Mouse (Mus musculus) liver, postnatal 0 days (tissue): ENCODE measurements around the gene Map4k4. TPM values are rescaled to one million over a fixed set of nuclear protein-coding genes. Genes with fewer than 3 reads are reported as not detected.
A peak's percentile ranks its signal among the peaks of the same experiment; 100 is the strongest.

Experiments used
- ATAC-seq: fragments of 200-750 bp; cut with Nextera tagmentation; 2 replicates; pipeline ENCODE4 v1.8.0; 2017; ENCODE audit warnings: mild to moderate bottlenecking, moderate library complexity
- DNase-seq: peaks from one replicate; pipeline ENCODE4 v3.0.0-alpha.2; 2016
- H3K27ac ChIP-seq: fragments of 300-500 bp; sonication (generic); 2 replicates; pipeline ENCODE4 v1.5.1; 2014; ENCODE audit warnings: antibody characterized with exemption, moderate library complexity, mild to moderate bottlenecking, low read depth
- H3K27me3 ChIP-seq: fragments of 300-500 bp; sonication (generic); 2 replicates; pipeline ENCODE4 v1.6.1; 2014; ENCODE audit warnings: low read length, control low read depth, mixed read lengths; ENCODE audit not compliant: insufficient read depth
- H3K36me3 ChIP-seq: fragments of 300-500 bp; sonication (generic); replicated peaks from 2 replicates; pipeline ENCODE4 v1.6.1; 2014; ENCODE audit warnings: mild to moderate bottlenecking, control low read depth, low read length, moderate library complexity, mixed read lengths; ENCODE audit not compliant: insufficient read depth
- H3K4me1 ChIP-seq: fragments of 300-500 bp; sonication (generic); 2 replicates; pipeline ENCODE4 v1.6.1; 2014; ENCODE audit warnings: antibody characterized with exemption, mild to moderate bottlenecking, control low read depth; ENCODE audit not compliant: insufficient read depth
- H3K4me2 ChIP-seq: fragments of 300-500 bp; sonication (generic); 2 replicates; pipeline ENCODE4 v1.6.1; 2014; ENCODE audit warnings: low read depth, mild to moderate bottlenecking, low read length, moderate library complexity, mixed read lengths
- H3K4me3 ChIP-seq: fragments of 300-500 bp; sonication (generic); 2 replicates; pipeline ENCODE4 v1.5.1; 2014; ENCODE audit warnings: low read depth, low read length
- H3K9ac ChIP-seq: fragments of 300-500 bp; sonication (generic); replicated peaks from 2 replicates; pipeline ENCODE4 v1.6.1; 2014; ENCODE audit warnings: mild to moderate bottlenecking, moderate library complexity
- H3K9me3 ChIP-seq: fragments of 300-500 bp; sonication (generic); 2 replicates; pipeline ENCODE4 v1.6.1; 2016; ENCODE audit warnings: mild to moderate bottlenecking, control low read depth, low read length, mixed read lengths
- CTCF ChIP-seq: sonication (generic); IDR thresholded peaks from 2 replicates; pipeline ENCODE4 v1.5.1; 2016; ENCODE audit warnings: antibody characterized with exemption, low read depth
- EP300 ChIP-seq: IDR thresholded peaks from 2 replicates; pipeline ENCODE4 v1.6.1; 2016; ENCODE audit warnings: antibody characterized with exemption, low read depth, mild to moderate bottlenecking
- WGBS: fragments of 180-500 bp; shearing (Covaris S2); extraction: QIAGEN DNeasy Blood & Tissue Kit; methylation state at CpG from one replicate; pipeline ENCODE4 v1.1.7; 2014; ENCODE audit not compliant: insufficient replicate concordance; 5-methylcytosine and 5-hydroxymethylcytosine counted together
- polyA plus RNA-seq: library from polyadenylated mRNA; unstranded; fragments of >200 nt; fragmentation: Nextera tagmentation; extraction: Ambion mirVana; gene quantifications from 2 replicates; pipeline ENCODE4 v1.2.1, GENCODE M21; 2015

Gene Map4k4
- polyA plus RNA-seq, 1 experiment from 2014 or later = 4.2 TPM

DNA sequence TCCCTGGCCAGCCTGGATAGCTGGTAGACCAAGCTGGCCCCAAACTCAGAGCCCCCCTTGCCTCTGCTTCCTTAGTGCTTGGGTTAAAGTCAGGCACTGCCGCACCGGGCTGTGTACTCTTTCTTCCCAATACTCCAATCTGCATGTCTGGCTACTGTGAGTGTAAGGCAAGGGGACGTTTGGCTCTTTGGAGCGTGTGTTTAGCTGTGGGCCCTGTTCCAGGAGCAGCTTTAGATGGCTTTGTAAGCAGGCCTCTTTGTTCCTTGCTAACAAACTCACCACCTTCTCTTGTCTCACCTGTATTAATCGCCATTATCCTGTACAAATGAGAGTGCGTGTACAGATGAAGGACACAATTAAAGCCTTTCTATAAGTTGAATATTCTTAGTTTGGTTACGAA, 71.7 kb downstream of the Map4k4 start:
- no peaks in the 10 kb centered on the region for H3K9me3 ChIP-seq
- H3K9ac ChIP-seq = no peak overlapping the region
- TF ChIP-seq EP300 (no peak), CTCF (no peak)
- no peak overlapping the region for H3K27ac ChIP-seq
- peaks cover 12% of the 10 kb centered on the region for H3K4me1 ChIP-seq
- no peaks in the 10 kb centered on the region for H3K27me3 ChIP-seq
- ATAC-seq = no peak
- 83% methylated on average over 7 of the region's 7 CpGs for WGBS
- H3K4me2 ChIP-seq = no peak overlapping the region
- DNase-seq = no peak
- H3K36me3 ChIP-seq = peaks cover 23% of the 10 kb centered on the region
- no peak overlapping the region for H3K4me3 ChIP-seq

DNA sequence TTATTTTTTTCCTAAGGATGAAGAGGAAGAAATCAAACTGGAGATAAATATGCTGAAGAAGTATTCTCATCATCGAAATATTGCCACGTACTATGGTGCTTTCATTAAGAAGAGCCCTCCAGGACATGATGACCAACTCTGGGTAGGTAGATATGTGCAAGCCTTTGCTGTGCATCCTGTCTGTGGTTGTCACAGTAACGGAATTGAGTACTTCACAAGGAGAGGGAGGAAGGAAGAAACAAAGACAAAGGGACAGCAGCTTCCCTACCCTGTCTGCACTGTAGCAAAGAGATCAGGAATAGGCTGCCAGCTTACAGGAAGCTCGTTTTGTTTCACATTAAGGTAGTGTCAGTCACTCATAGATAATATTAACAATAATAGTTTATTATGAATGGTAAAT, 73.2 kb downstream of the Map4k4 start:
- Histone ChIP-seq H3K4me3 (no peak overlapping the region), H3K36me3 (peaks cover 25% of the 10 kb centered on the region), H3K4me1 (peaks cover 12% of the 10 kb centered on the region), H3K9ac (no peak overlapping the region), H3K27ac (no peak overlapping the region), H3K9me3 (no peaks in the 10 kb centered on the region), H3K27me3 (no peaks in the 10 kb centered on the region), H3K4me2 (no peak overlapping the region)
- ATAC-seq (no peak), DNase-seq (no peak)
- TF ChIP-seq CTCF (no peak), EP300 (no peak)
- WGBS = 45% methylated on average over 4 of the region's 4 CpGs

DNA sequence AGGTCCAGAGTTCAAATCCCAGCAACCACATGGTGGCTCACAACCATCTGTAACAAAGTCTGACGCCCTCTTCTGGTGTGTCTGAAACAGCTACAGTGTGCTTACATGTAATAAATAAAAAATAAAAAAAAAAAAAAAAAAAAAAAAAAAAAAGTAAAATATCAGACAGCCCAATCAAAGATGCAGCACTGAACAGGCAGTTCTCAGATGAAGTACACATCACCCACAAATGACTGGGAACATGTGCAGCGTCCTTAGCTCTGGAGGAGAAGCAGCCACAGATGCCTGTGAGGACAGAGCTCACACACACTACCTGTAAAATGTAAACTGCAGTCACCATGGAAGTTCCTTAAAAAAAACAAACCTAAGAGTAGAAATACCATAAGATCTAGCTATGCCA, 74.3 kb downstream of the Map4k4 start:
- no peak for TF ChIP-seq EP300
- TF ChIP-seq CTCF = no peak
- DNase-seq (no peak), ATAC-seq (no peak)
- H3K9me3 ChIP-seq = no peaks in the 10 kb centered on the region
- H3K4me1 ChIP-seq = peaks cover 2% of the 10 kb centered on the region
- no peak overlapping the region for H3K9ac ChIP-seq
- 85% methylated on average over 2 of the region's 2 CpGs for WGBS
- no peak overlapping the region for H3K4me3 ChIP-seq
- H3K27me3 ChIP-seq = no peaks in the 10 kb centered on the region
- H3K36me3 ChIP-seq = peaks cover 31% of the 10 kb centered on the region
- no peak overlapping the region for H3K4me2 ChIP-seq
- no peak overlapping the region for H3K27ac ChIP-seq

DNA sequence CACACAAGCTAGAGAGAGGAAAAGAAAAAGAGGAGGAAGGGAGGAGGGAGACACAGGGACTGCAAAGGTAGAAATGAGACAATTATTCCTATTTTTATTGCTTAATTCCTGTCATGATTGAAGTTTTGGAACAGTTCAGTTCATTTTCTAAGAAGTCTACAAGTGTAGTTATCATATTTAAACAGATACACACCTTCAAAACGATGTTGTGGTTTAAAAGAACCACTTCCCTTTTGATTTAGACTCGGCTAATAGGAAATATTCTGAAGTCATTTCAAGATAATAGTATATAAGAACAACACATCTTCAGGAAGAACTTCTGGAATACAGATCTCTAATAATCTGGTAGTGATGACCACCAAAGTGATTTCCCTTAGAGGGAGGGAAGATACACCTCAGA, 75.4 kb downstream of the Map4k4 start:
- Histone ChIP-seq H3K9ac (no peak overlapping the region), H3K4me2 (no peak overlapping the region), H3K27ac (no peak overlapping the region), H3K27me3 (no peaks in the 10 kb centered on the region), H3K9me3 (no peaks in the 10 kb centered on the region), H3K4me3 (no peak overlapping the region), H3K36me3 (peaks cover 41% of the 10 kb centered on the region), H3K4me1 (no peaks in the 10 kb centered on the region; the same call in 1 of the 2 replicates)
- 33% methylated on average over 2 of the region's 2 CpGs for WGBS
- DNase-seq (no peak), ATAC-seq (no peak)
- no peak for TF ChIP-seq CTCF
- no peak for TF ChIP-seq EP300

DNA sequence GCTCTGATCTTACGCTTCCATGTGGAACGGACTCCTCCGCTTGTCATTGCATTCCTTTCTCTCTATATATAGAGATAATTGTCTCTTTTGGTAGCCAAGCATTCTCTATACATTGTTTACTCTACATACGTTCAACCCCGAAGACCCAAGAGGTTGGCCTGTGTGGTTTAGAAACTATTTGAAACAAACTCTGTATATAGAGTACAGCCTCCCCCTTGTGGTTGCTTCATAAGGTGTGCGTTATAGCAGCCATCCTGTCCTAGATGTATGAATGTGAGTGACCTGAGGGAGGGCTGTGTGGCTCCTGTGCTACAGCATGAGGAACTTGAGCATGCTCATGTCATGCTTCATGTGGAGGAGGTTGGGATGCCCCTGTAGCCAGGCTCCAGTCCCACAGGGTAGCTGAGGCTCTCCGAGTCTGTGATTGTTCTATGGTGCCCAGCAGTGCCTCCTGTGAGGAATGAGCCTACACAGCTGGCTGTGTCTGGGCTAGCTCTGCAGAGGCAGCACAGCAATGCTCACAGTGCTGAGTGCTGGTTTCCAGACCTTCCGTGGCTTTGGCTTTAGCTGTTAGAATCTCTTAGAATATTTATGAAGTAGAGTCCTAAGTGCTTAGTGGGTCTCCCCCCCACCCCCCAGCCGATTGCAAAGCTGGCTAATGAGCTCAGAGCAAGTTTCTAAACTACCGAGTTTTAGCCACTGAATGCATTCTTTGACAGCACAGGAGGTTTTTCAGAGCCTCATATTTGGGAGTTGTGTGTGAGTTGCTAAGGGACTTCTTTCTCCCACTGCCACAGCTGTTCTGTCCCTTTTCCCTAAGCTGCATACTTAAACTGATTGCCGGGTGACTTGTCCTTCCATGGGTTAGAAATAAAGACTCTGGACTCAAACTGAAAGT, 76.4 kb downstream of the Map4k4 start:
- Histone ChIP-seq H3K9ac (no peak overlapping the region), H3K4me1 (no peaks in the 10 kb centered on the region; the same call in 1 of the 2 replicates), H3K4me3 (no peak overlapping the region), H3K9me3 (no peaks in the 10 kb centered on the region), H3K27ac (no peak overlapping the region), H3K4me2 (no peak overlapping the region), H3K27me3 (no peaks in the 10 kb centered on the region), H3K36me3 (peaks cover 41% of the 10 kb centered on the region)
- WGBS = 78% methylated on average over 11 of the region's 11 CpGs
- ATAC-seq (no peak), DNase-seq (no peak)
- no peak for TF ChIP-seq EP300
- peak; percentile 44 for TF ChIP-seq CTCF

DNA sequence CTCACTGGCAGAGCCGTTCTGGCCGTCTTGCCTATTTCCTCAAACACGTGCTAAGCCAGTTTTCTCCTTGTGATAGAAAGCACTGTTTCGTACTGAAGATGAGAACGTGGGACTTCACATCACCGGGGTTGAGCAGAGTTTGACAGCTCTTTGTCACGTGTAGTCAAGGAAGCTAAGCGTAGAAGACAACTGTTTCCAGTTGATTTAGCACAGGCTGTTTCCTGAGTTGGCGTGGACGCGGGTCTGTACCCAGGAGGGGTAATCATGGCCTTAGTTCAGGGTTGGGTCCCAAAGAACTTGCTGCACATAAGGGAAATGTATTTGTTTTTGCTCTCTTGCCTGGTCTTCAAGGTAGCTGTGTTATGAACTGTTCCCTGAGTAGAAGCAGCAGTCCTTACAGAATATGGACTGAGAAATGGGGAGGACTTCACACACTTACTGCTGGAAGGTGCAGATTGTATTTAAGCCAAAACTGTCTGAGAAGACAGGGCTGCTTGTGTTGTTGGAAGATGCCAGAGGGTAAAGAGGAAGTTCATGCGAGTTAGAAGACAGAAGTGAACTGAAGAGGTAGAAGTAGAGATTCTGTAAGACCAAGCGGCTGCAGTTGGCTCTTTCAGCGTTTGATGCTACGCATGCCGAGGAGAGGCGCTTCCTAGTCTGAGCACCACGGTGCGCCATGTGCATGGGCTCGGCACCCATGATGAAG, 78.2 kb downstream of the Map4k4 start:
- H3K9me3 ChIP-seq = no peaks in the 10 kb centered on the region
- no peak for TF ChIP-seq CTCF
- no peak for TF ChIP-seq EP300
- no peak for ATAC-seq
- H3K27me3 ChIP-seq = no peaks in the 10 kb centered on the region
- peaks cover 44% of the 10 kb centered on the region for H3K36me3 ChIP-seq
- no peak overlapping the region for H3K4me3 ChIP-seq
- H3K4me2 ChIP-seq = no peak overlapping the region
- WGBS = 50% methylated on average over 20 of the region's 20 CpGs
- DNase-seq = no peak
- H3K4me1 ChIP-seq = no peaks in the 10 kb centered on the region
- H3K9ac ChIP-seq = no peak overlapping the region
- H3K27ac ChIP-seq = no peak overlapping the region
